Comparison of ENCODE assay signal across 10 mouse cellular contexts in the genomic region with DNA sequence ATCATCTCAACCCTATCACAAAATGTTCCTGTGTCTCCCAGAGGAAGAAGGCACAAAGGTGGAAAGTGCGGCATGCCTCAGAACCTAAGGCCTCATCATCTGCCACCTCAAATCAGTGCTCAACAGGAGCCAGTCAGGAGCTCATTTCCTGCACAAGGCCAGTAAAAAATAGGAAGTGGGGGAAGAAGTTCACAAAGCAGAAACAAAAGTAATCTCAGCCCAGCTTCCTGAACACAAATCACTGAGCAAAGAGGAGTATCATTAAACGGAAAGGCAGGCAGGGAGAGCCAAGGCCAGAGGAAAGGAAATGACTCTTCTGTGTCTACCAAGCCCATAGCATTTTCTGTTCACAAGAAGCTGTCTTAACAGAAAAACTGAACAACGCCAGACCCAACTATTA. TPM values are rescaled to one million over a fixed set of nuclear protein-coding genes. Genes with fewer than 3 reads are reported as not detected.
DNase-seq lines count a peak whose midpoint lies in the region; ATAC-seq lines count a peak whose summit lies in the region.
"Had no signal": no experiment of that assay in that cellular context is flagged by ENCODE, and none has a peak within 500 bp of the region (broad histone marks: within the 10 kb centered on the region; RNA-seq: fewer than 3 reads in every experiment).

No protein-coding gene starts in this region.

- WGBS in kidney, embryonic 15.5 days: 53% methylated on average over 3 of the region's 3 CpGs
- 34% methylated on average over 3 of the region's 3 CpGs for WGBS in macrophage (ENCODE audit: missing documents)
- 93% methylated on average over 3 of the region's 3 CpGs for WGBS in midbrain, embryonic 16.5 days

- ATAC-seq in kidney, embryonic 15.5 days (replicated peaks; ENCODE audit: low FRiP score): no peak
- ATAC-seq in midbrain, embryonic 16.5 days: no peak

- peak overlapping the region; percentile 77 for H3K27ac ChIP-seq in kidney, embryonic 15.5 days
- H3K27ac ChIP-seq in macrophage: peak overlapping the region; percentile 79
- H3K27ac ChIP-seq in midbrain, embryonic 16.5 days (ENCODE audit: low read length): no peak overlapping the region

- H3K9me3 ChIP-seq in kidney, embryonic 15.5 days (replicated peaks): no peaks in the 10 kb centered on the region
- no peaks in the 10 kb centered on the region for H3K9me3 ChIP-seq in midbrain, embryonic 16.5 days (replicated peaks; ENCODE audit: control insufficient read depth, low read length, poor library complexity, severe bottlenecking)
- H3K9me3 ChIP-seq: midbrain, embryonic 12.5 days had no signal

- peaks cover 8% of the 10 kb centered on the region for H3K36me3 ChIP-seq in kidney, embryonic 15.5 days
- no peaks in the 10 kb centered on the region for H3K36me3 ChIP-seq in macrophage (ENCODE audit: inconsistent target)
- no peaks in the 10 kb centered on the region for H3K36me3 ChIP-seq in midbrain, embryonic 16.5 days (ENCODE audit: control insufficient read depth, insufficient read depth, low read length)

- DNase-seq in kidney, adult 11 months: peak; percentile 51
- DNase-seq in kidney, adult 18-20 months: no peak
- DNase-seq in heart, adult 9 months (ENCODE audit: low spot score in 2 of 2): peak; percentile 60 to 80
- DNase-seq in cerebellum, postnatal 25 days: no peak
- DNase-seq in ovary, postnatal 36 days (ENCODE audit: low spot score): no peak
- DNase-seq: right cerebral cortex, adult 18-20 months had no signal

- no peaks in the 10 kb centered on the region for H3K27me3 ChIP-seq in kidney, embryonic 15.5 days
- no peaks in the 10 kb centered on the region for H3K27me3 ChIP-seq in midbrain, embryonic 16.5 days (ENCODE audit: control insufficient read depth, insufficient read depth, low read depth, low read length)
- H3K27me3 ChIP-seq: midbrain, embryonic 12.5 days had no signal

- H3K4me1 ChIP-seq in kidney, embryonic 15.5 days: peaks cover 20% of the 10 kb centered on the region
- H3K4me1 ChIP-seq in midbrain, embryonic 16.5 days (ENCODE audit: control insufficient read depth, insufficient read depth, low read length): no peaks in the 10 kb centered on the region
- H3K4me1 ChIP-seq: midbrain, embryonic 12.5 days had no signal

- H3K9ac ChIP-seq in kidney, embryonic 15.5 days: no peak overlapping the region
- H3K9ac ChIP-seq in midbrain, embryonic 16.5 days (ENCODE audit: low read depth, low read length): no peak overlapping the region
- H3K9ac ChIP-seq: midbrain, embryonic 12.5 days had no signal

- no peak overlapping the region for H3K4me3 ChIP-seq in kidney, embryonic 15.5 days (replicated peaks)
- H3K4me3 ChIP-seq in macrophage (ENCODE audit: inconsistent target): no peak overlapping the region
- no peak overlapping the region for H3K4me3 ChIP-seq in midbrain, embryonic 16.5 days (ENCODE audit: low read depth, low read length)
- H3K4me3 ChIP-seq: midbrain, embryonic 12.5 days had no signal

- 0 out of 2 replicates have a peak overlapping the region, but pooled peaks have one; percentile 8 for H3K4me2 ChIP-seq in kidney, embryonic 15.5 days
- no peak overlapping the region for H3K4me2 ChIP-seq in midbrain, embryonic 16.5 days (ENCODE audit: low read length)
- H3K4me2 ChIP-seq: midbrain, embryonic 12.5 days had no signal

- peaks cover 86% of the 10 kb centered on the region for H3K79me2 ChIP-seq in macrophage (ENCODE audit: inconsistent target)

RNA-seq across cellular contexts. Expression of a gene that starts 11.4 kb away (rescaled TPM):
- 38.4 and 41.5 TPM in 2 replicates for polyA plus RNA-seq in kidney, embryonic 15.5 days (2015; fragmentation: Nextera tagmentation; extraction: Ambion mirVana)
- 100 to 1,000 TPM in 1 of 26 experiments, 10 to 100 TPM in 25; 20.2 to 115 (median 50.9) TPM for total RNA-seq in macrophage (2018; cell fraction: chromatin; rRNA removed)
- total RNA-seq in macrophage (2018; cell fraction: cytosol; rRNA removed): 10 to 100 TPM in 25 of 26 experiments, 1 to 10 TPM in 1; 9.9 to 21.8 (median 15.7) TPM
- total RNA-seq in macrophage (2018; cell fraction: nucleus; rRNA removed): 10 to 100 TPM; 21.6 to 85.9 (median 33.3) TPM
- 14.1 to 16.3 TPM (median 15.6 TPM) in 3 replicates for polyA plus RNA-seq in macrophage (2018)
- 34.0 and 37.8 TPM in 2 replicates for polyA plus RNA-seq in midbrain, embryonic 16.5 days (2015; fragmentation: Nextera tagmentation; extraction: Ambion mirVana)

RNA-seq across cellular contexts. Expression of a gene that starts 51.1 kb away (rescaled TPM):
- 0.50 TPM in 1 of 2 replicates, not detected in the other for polyA plus RNA-seq in kidney, embryonic 15.5 days (2015; fragmentation: Nextera tagmentation; extraction: Ambion mirVana)
- total RNA-seq in macrophage (2018; cell fraction: chromatin; rRNA removed): not detected
- not detected for total RNA-seq in macrophage (2018; cell fraction: cytosol; rRNA removed)
- total RNA-seq in macrophage (2018; cell fraction: nucleus; rRNA removed): not detected
- not detected in 3 replicates for polyA plus RNA-seq in macrophage (2018)
- not detected in 2 replicates for polyA plus RNA-seq in midbrain, embryonic 16.5 days (2015; fragmentation: Nextera tagmentation; extraction: Ambion mirVana)

Comparison
In these comparisons a context has a peak if more than half of its experiments do, and no peak if none do; other contexts are left out.
1. DNase-seq: peak in kidney, adult 11 months (single experiment) and heart, adult 9 months (2 of 2); none in kidney, adult 18-20 months (single experiment), cerebellum, postnatal 25 days (0 of 2) and ovary, postnatal 36 days (single experiment).